Mouse (Mus musculus): ENCODE data around the gene Selenon. TPM values are rescaled to one million over a fixed set of nuclear protein-coding genes. Genes with fewer than 3 reads are reported as not detected.
"Not testable (repeated sequence)": the region's sequence is repeated elsewhere in the genome, so short reads cannot be mapped to it uniquely, and the experiment has no call there.

The Selenon gene
- polyA plus RNA-seq, 1 experiment: 5.3 TPM

GRCm38 (mm10) chr4:134514309-134514930 is 37.5 kb downstream of the Selenon start:
- WGBS: 73% methylated on average over 11 of the region's 11 CpGs
- no peak for DNase-seq (ENCODE audit: low read depth, low spot score)

- no peak for DNase-seq (ENCODE audit: low read depth, low spot score)
- WGBS: 8% methylated on average over 15 of the region's 15 CpGs
Observed at GRCm38 (mm10) chr4:134512798-134513197, 39.2 kb downstream of the Selenon start.

GRCm38 (mm10) chr4:134511730-134512129 is 40.2 kb downstream of the Selenon start:
- DNase-seq (ENCODE audit: low read depth, low spot score): no peak
- WGBS: 20% methylated on average over 6 of the region's 6 CpGs

- under 1% methylated on average over 42 of the region's 42 CpGs for WGBS
Observed at GRCm38 (mm10) chr4:134510845-134511411, 41.0 kb downstream of the Selenon start, which contains the start of gene Aunip. Aunip (plus strand) TSS chr4:134510999.

GRCm38 (mm10) chr4:134510396-134510795 is 41.6 kb downstream of the Selenon start:
- 72% methylated on average over 4 of the region's 4 CpGs for WGBS
- DNase-seq (ENCODE audit: low read depth, low spot score): no peak

More at GRCm38 (mm10) chr4:134510845-134511411, 41.0 kb downstream of the Selenon start, which contains the start of gene Aunip:
- DNase-seq (ENCODE audit: low read depth, low spot score): peak; percentile 86

- WGBS: 90% methylated on average over 19 of the region's 19 CpGs
- DNase-seq (ENCODE audit: low read depth, low spot score): no peak
Observed at GRCm38 (mm10) chr4:134506713-134507112, 45.3 kb downstream of the Selenon start.

GRCm38 (mm10) chr4:134505966-134506594 is 45.9 kb downstream of the Selenon start:
- 81% methylated on average over 3 of the region's 4 CpGs for WGBS
- no peak for DNase-seq (ENCODE audit: low read depth, low spot score)

- WGBS: 82% methylated on average over 4 of the region's 4 CpGs
- no peak for DNase-seq (ENCODE audit: low read depth, low spot score)
Observed at GRCm38 (mm10) chr4:134505303-134505789, 46.6 kb downstream of the Selenon start.

- no peak for DNase-seq (ENCODE audit: low read depth, low spot score)
- 80% methylated on average over 4 of the region's 4 CpGs for WGBS
Observed at GRCm38 (mm10) chr4:134503686-134504357, 48.1 kb downstream of the Selenon start.

- 93% methylated on average over 6 of the region's 6 CpGs for WGBS
- DNase-seq (ENCODE audit: low read depth, low spot score): no peak
Observed at GRCm38 (mm10) chr4:134501095-134501494, 50.9 kb downstream of the Selenon start.

GRCm38 (mm10) chr4:134498983-134499382 is 53.0 kb downstream of the Selenon start:
- 82% methylated on average over 6 of the region's 6 CpGs for WGBS

GRCm38 (mm10) chr4:134497986-134498731 is 53.8 kb downstream of the Selenon start:
- WGBS: 75% methylated on average over 12 of the region's 12 CpGs
- DNase-seq (ENCODE audit: low read depth, low spot score): no peak

More at GRCm38 (mm10) chr4:134498983-134499382, 53.0 kb downstream of the Selenon start:
- DNase-seq (ENCODE audit: low read depth, low spot score): not testable (repeated sequence)

GRCm38 (mm10) chr4:134497223-134497622 is 54.7 kb downstream of the Selenon start:
- DNase-seq (ENCODE audit: low read depth, low spot score): no peak
- WGBS: 3% methylated on average over 6 of the region's 6 CpGs

- 7% methylated on average over 35 of the region's 35 CpGs for WGBS
- DNase-seq (ENCODE audit: low read depth, low spot score): no peak
Observed at GRCm38 (mm10) chr4:134496595-134497210, 55.3 kb downstream of the Selenon start, which contains the start of gene Paqr7. Paqr7 (plus strand) TSS chr4:134496697.

- no peak for DNase-seq (ENCODE audit: low read depth, low spot score)
- WGBS: 78% methylated on average over 5 of the region's 5 CpGs
Observed at GRCm38 (mm10) chr4:134495546-134495923, 56.4 kb downstream of the Selenon start.

- no peak for DNase-seq (ENCODE audit: low read depth, low spot score)
- WGBS: 54% methylated on average over 16 of the region's 16 CpGs
Observed at GRCm38 (mm10) chr4:134494780-134495545, 57.0 kb downstream of the Selenon start.

GRCm38 (mm10) chr4:134494161-134494560 is 57.8 kb downstream of the Selenon start:
- DNase-seq (ENCODE audit: low read depth, low spot score): not testable (repeated sequence)
- 94% methylated on average over 6 of the region's 6 CpGs for WGBS

- 20% methylated on average over 6 of the region's 6 CpGs for WGBS
- no peak for DNase-seq (ENCODE audit: low read depth, low spot score)
Observed at GRCm38 (mm10) chr4:134491716-134492115, 60.2 kb downstream of the Selenon start.

Data from large intestine, adult 2 months (tissue).